Mouse (Mus musculus): Measurements from ENCODE around the gene Ckap4. TPM values are rescaled to one million over a fixed set of nuclear protein-coding genes. Genes with fewer than 3 reads are reported as not detected.

The Ckap4 gene
- polyA plus RNA-seq, 1 experiment, result 58.8 TPM

DNA sequence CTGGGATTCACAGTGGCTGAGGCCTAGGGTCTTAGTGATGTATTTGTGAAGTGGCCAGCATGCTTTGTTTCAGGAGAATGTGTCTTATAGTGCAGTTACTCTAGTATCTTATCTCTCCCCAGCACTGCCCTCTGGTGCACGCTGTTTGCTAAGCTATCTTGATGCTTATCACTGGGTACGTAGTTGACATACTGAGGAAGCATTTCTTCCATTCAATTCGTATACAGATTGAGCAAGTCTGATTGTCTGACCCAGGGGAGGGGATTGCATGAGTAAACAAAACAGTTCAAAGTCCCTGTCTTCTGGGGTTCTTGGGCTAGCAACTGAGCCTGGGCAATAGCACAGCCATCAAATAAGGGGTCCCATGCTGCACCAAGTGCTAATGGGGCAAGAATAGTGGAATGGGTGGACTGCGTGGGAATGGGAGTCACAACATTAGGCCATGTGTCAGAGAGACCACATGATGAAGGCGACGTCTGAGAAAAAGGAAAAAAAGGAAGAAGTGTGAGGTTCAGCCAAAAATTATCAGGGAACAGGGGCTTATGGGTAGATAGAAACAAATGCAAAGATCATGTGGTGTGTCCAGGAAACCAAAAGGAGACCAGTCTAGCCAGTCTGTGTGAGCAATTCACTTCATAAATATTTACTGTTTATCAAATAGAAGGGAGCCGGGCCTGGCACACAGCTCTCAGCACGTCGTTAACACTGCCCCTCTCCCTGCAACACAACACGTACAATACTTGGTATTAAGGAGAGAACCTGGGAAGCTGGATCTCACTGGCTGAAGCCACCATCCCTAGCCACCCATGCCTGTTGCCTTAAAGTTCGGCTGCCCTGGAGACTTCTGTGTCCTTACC is 9.2 kb upstream of the Ckap4 start:
- H3ac ChIP-seq (ENCODE audit: control insufficient read depth, insufficient read length), result no peak overlapping the region
- no peaks in the 10 kb centered on the region for H3K79me2 ChIP-seq (ENCODE audit: control insufficient read depth, insufficient read depth)
- H3K36me3 ChIP-seq (ENCODE audit: control insufficient read depth, insufficient read depth), result no peaks in the 10 kb centered on the region
- H3K4me2 ChIP-seq (ENCODE audit: low read depth), result no peak overlapping the region
- H3K27me3 ChIP-seq (ENCODE audit: control insufficient read depth, insufficient read depth, insufficient read length), result no peaks in the 10 kb centered on the region
- no peak overlapping the region for H3K4me3 ChIP-seq
- TF ChIP-seq MYOG (IDR thresholded peaks at IDR 0.05; ENCODE audit: control insufficient read depth in 1 of 3, insufficient read depth in 1 of 3, insufficient read length in 2 of 3, low read depth in 2 of 3) (no peak), REST (IDR thresholded peaks at IDR 0.05; ENCODE audit: insufficient read depth, insufficient read length) (no peak), MYOD1 (IDR thresholded peaks at IDR 0.05; ENCODE audit: control insufficient read depth in 1 of 3, insufficient read length in 2 of 3, low read depth in 2 of 3) (no peak), E2F4 (IDR thresholded peaks at IDR 0.05; ENCODE audit: insufficient read depth) (no peak), POLR2A (IDR thresholded peaks at IDR 0.05; ENCODE audit: insufficient read length, low read depth) (no peak), SRF (IDR thresholded peaks at IDR 0.05; ENCODE audit: control insufficient read depth, insufficient read length, low read depth) (no peak), CEBPB (IDR thresholded peaks at IDR 0.05; ENCODE audit: insufficient read depth, poor library complexity, severe bottlenecking) (no peak), USF1 (IDR thresholded peaks at IDR 0.05; ENCODE audit: low read depth) (no peak), MAX (IDR thresholded peaks at IDR 0.05; ENCODE audit: low read depth) (no peak), TCF3 (IDR thresholded peaks at IDR 0.05; ENCODE audit: insufficient read length, low read depth) (no peak), TCF12 (IDR thresholded peaks at IDR 0.05; ENCODE audit: insufficient read depth, poor library complexity, severe bottlenecking) (no peak), POLR2AphosphoS2 (IDR thresholded peaks at IDR 0.05; ENCODE audit: insufficient read length, low read depth) (no peak)

DNA sequence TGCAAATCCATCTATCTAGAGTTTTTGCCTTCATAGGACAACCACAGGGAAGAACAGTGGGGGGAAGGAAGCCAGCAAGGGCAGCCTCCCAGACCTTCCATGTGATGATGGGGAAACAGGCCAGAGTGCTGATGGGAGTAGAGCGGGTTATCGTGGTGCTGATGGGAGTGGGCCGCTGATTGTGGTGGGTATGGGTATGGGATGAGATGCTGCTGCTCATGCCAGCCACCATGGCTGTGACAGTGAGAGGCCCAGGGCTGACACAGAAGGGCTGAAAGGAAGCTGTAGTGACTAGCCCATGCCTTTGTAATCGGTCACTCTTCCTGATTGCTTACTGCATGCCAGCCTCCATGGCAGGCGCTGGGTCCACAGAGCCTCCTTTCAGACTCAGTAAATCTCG is 5.8 kb upstream of the Ckap4 start:
- H3K4me3 ChIP-seq, result no peak overlapping the region
- H3ac ChIP-seq (ENCODE audit: control insufficient read depth, insufficient read length), result no peak overlapping the region
- H3K4me2 ChIP-seq (ENCODE audit: low read depth), result no peak overlapping the region
- TF ChIP-seq SRF (IDR thresholded peaks at IDR 0.05; ENCODE audit: control insufficient read depth, insufficient read length, low read depth) (no peak), TCF3 (IDR thresholded peaks at IDR 0.05; ENCODE audit: insufficient read length, low read depth) (no peak), MYOD1 (IDR thresholded peaks at IDR 0.05; ENCODE audit: control insufficient read depth in 1 of 3, insufficient read length in 2 of 3, low read depth in 2 of 3) (no peak), CEBPB (IDR thresholded peaks at IDR 0.05; ENCODE audit: insufficient read depth, poor library complexity, severe bottlenecking) (no peak), TCF12 (IDR thresholded peaks at IDR 0.05; ENCODE audit: insufficient read depth, poor library complexity, severe bottlenecking) (no peak), POLR2A (IDR thresholded peaks at IDR 0.05; ENCODE audit: insufficient read length, low read depth) (no peak), MAX (IDR thresholded peaks at IDR 0.05; ENCODE audit: low read depth) (no peak), MYOG (IDR thresholded peaks at IDR 0.05; ENCODE audit: control insufficient read depth in 1 of 3, insufficient read depth in 1 of 3, insufficient read length in 2 of 3, low read depth in 2 of 3) (no peak), USF1 (IDR thresholded peaks at IDR 0.05; ENCODE audit: low read depth) (no peak), E2F4 (IDR thresholded peaks at IDR 0.05; ENCODE audit: insufficient read depth) (no peak), REST (IDR thresholded peaks at IDR 0.05; ENCODE audit: insufficient read depth, insufficient read length) (no peak), POLR2AphosphoS2 (IDR thresholded peaks at IDR 0.05; ENCODE audit: insufficient read length, low read depth) (no peak)
- H3K27me3 ChIP-seq (ENCODE audit: control insufficient read depth, insufficient read depth, insufficient read length), result no peaks in the 10 kb centered on the region
- H3K36me3 ChIP-seq (ENCODE audit: control insufficient read depth, insufficient read depth), result no peaks in the 10 kb centered on the region
- no peaks in the 10 kb centered on the region for H3K79me2 ChIP-seq (ENCODE audit: control insufficient read depth, insufficient read depth)

DNA sequence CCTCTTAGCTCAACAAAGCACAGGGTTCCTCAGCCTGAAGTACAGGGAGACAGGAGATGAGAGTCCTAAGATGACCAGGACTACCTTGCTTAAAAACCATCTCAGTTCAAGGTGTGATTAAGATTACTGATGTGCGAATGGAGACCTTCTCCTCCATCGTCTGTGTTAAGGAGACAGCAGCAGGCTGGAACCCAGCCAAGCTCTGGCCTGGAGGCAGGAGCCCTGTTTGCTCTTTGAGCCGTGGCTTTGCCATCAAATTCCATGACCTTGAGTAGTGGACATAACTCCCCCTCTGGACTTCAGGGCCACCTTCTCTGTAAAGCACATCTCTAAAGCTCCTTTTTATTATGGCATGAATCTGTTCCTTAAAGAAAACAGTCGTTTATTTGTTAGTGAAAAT is 2.0 kb upstream of the Ckap4 start:
- peaks cover 3% of the 10 kb centered on the region for H3K36me3 ChIP-seq (ENCODE audit: control insufficient read depth, insufficient read depth)
- H3K4me3 ChIP-seq, result no peak overlapping the region
- TF ChIP-seq USF1 (IDR thresholded peaks at IDR 0.05; ENCODE audit: low read depth) (no peak), TCF12 (IDR thresholded peaks at IDR 0.05; ENCODE audit: insufficient read depth, poor library complexity, severe bottlenecking) (no peak), POLR2A (IDR thresholded peaks at IDR 0.05; ENCODE audit: insufficient read length, low read depth) (no peak), CEBPB (IDR thresholded peaks at IDR 0.05; ENCODE audit: insufficient read depth, poor library complexity, severe bottlenecking) (no peak), TCF3 (IDR thresholded peaks at IDR 0.05; ENCODE audit: insufficient read length, low read depth) (no peak), MAX (IDR thresholded peaks at IDR 0.05; ENCODE audit: low read depth) (no peak), POLR2AphosphoS2 (IDR thresholded peaks at IDR 0.05; ENCODE audit: insufficient read length, low read depth) (no peak), REST (IDR thresholded peaks at IDR 0.05; ENCODE audit: insufficient read depth, insufficient read length) (no peak), MYOG (IDR thresholded peaks at IDR 0.05; ENCODE audit: control insufficient read depth in 1 of 3, insufficient read depth in 1 of 3, insufficient read length in 2 of 3, low read depth in 2 of 3) (no peak), E2F4 (IDR thresholded peaks at IDR 0.05; ENCODE audit: insufficient read depth) (no peak), MYOD1 (IDR thresholded peaks at IDR 0.05; ENCODE audit: control insufficient read depth in 1 of 3, insufficient read length in 2 of 3, low read depth in 2 of 3) (no peak), SRF (IDR thresholded peaks at IDR 0.05; ENCODE audit: control insufficient read depth, insufficient read length, low read depth) (no peak)

DNA sequence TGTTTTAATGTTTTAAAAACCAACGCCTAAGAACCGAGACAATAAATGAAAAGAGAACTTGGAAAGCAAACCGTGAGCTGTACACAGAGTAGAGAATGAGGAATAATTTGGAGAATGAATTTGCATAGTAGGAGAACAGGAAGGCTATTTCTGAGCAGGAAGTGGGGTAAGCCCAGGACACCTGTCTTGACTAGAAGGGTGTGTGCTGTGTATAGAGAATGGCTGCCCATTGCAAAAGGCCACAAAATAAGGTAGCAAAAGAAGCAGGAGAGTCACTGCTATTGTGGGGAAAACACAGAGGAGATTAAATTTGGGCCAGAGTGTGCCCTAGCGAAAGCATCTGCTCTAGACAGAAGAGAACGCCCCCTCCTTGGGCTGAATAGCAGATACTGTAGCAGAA is 1.6 kb upstream of the Ckap4 start:
- Histone ChIP-seq H3K36me3 (ENCODE audit: control insufficient read depth, insufficient read depth) (peaks cover 5% of the 10 kb centered on the region), H3K27me3 (ENCODE audit: control insufficient read depth, insufficient read depth, insufficient read length) (no peaks in the 10 kb centered on the region), H3K79me2 (ENCODE audit: control insufficient read depth, insufficient read depth) (peaks cover 24% of the 10 kb centered on the region), H3K4me3 (no peak overlapping the region), H3K4me2 (ENCODE audit: low read depth) (no peak overlapping the region), H3ac (ENCODE audit: control insufficient read depth, insufficient read length) (no peak overlapping the region)
- TF ChIP-seq TCF12 (IDR thresholded peaks at IDR 0.05; ENCODE audit: insufficient read depth, poor library complexity, severe bottlenecking), result no peak
- no peak for TF ChIP-seq MYOG (IDR thresholded peaks at IDR 0.05; ENCODE audit: control insufficient read depth in 1 of 3, insufficient read depth in 1 of 3, insufficient read length in 2 of 3, low read depth in 2 of 3)
- no peak for TF ChIP-seq MAX (IDR thresholded peaks at IDR 0.05; ENCODE audit: low read depth)
- TF ChIP-seq POLR2AphosphoS2 (IDR thresholded peaks at IDR 0.05; ENCODE audit: insufficient read length, low read depth), result no peak
- no peak for TF ChIP-seq TCF3 (IDR thresholded peaks at IDR 0.05; ENCODE audit: insufficient read length, low read depth)
- TF ChIP-seq POLR2A (IDR thresholded peaks at IDR 0.05; ENCODE audit: insufficient read length, low read depth), result no peak
- TF ChIP-seq USF1 (IDR thresholded peaks at IDR 0.05; ENCODE audit: low read depth), result no peak
- no peak for TF ChIP-seq E2F4 (IDR thresholded peaks at IDR 0.05; ENCODE audit: insufficient read depth)
- no peak for TF ChIP-seq SRF (IDR thresholded peaks at IDR 0.05; ENCODE audit: control insufficient read depth, insufficient read length, low read depth)

More for the DNA sequence above, 2.0 kb upstream of the Ckap4 start:
- Histone ChIP-seq H3K27me3 (ENCODE audit: control insufficient read depth, insufficient read depth, insufficient read length) (no peaks in the 10 kb centered on the region), H3K4me2 (ENCODE audit: low read depth) (no peak overlapping the region), H3K79me2 (ENCODE audit: control insufficient read depth, insufficient read depth) (peaks cover 20% of the 10 kb centered on the region), H3ac (ENCODE audit: control insufficient read depth, insufficient read length) (no peak overlapping the region)

Measured in myocyte (in vitro differentiated cells).